Mouse (Mus musculus): ENCODE results near the gene Cped1. TPM values are rescaled to one million over a fixed set of nuclear protein-coding genes. Genes with fewer than 3 reads are reported as not detected.
A peak's percentile ranks its signal among the peaks of the same experiment; 100 is the strongest.

Cped1 gene
- polyA plus RNA-seq, 1 experiment from 2014 or later = 6.0 TPM

DNA sequence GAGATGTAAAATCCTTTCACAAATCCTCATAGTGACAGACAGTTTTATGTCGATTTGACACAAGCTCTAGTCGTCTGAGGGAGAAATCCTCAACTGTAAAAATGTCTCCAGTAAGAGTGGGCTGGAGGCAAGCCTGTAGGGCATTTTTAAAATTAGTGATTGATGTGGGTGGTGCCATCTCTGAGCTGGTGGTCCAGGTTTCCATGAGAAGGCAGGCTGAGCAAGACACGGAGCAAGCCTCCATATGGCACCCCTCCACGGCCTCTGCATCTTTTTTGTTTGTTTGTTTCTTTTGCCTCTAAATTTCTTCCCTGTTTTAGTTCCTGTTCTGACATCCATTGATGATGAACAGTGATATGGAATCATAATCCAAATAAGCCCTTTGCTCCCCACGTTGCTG, 26.8 kb downstream of the Cped1 start:
- no peak for ATAC-seq (ENCODE audit: extremely low read depth, insufficient number of reproducible peaks, low FRiP score, low TSS enrichment)
- Histone ChIP-seq H3K9me3 (no peaks in the 10 kb centered on the region), H3K9ac (no peak overlapping the region), H3K36me3 (no peaks in the 10 kb centered on the region), H3K4me3 (no peak overlapping the region), H3K27me3 (replicated peaks) (no peaks in the 10 kb centered on the region), H3K27ac (replicated peaks) (no peak overlapping the region), H3K4me1 (peaks cover 3% of the 10 kb centered on the region; the same call in 1 of the 2 replicates), H3K4me2 (no peak overlapping the region)
- 58% methylated on average over 5 of the region's 5 CpGs for WGBS

DNA sequence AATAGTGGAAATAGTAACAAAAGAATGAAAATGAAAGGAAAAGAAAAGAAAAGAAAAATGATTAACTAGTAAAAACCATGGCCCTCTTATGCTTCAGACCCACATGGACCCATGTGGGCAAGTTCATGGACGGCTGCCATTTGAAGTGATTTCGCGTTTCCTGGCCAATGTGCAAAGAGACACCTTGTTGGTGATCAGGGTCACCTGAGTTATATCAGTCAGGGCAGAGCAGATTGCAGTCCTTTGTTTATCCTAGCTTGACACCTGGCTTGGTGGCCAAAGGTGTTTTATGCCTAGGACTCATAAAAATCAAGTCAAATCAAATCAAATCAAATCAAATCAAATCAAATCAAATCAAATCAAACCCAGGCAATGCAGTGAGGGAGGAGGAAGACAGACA, 27.7 kb downstream of the Cped1 start:
- Histone ChIP-seq H3K9me3 (no peaks in the 10 kb centered on the region), H3K4me3 (no peak overlapping the region), H3K36me3 (no peaks in the 10 kb centered on the region), H3K27ac (replicated peaks) (no peak overlapping the region), H3K4me1 (peaks cover 5% of the 10 kb centered on the region), H3K27me3 (replicated peaks) (no peaks in the 10 kb centered on the region), H3K4me2 (no peak overlapping the region), H3K9ac (no peak overlapping the region)
- WGBS = 90% methylated on average over 3 of the region's 3 CpGs
- ATAC-seq (ENCODE audit: extremely low read depth, insufficient number of reproducible peaks, low FRiP score, low TSS enrichment) = no peak

DNA sequence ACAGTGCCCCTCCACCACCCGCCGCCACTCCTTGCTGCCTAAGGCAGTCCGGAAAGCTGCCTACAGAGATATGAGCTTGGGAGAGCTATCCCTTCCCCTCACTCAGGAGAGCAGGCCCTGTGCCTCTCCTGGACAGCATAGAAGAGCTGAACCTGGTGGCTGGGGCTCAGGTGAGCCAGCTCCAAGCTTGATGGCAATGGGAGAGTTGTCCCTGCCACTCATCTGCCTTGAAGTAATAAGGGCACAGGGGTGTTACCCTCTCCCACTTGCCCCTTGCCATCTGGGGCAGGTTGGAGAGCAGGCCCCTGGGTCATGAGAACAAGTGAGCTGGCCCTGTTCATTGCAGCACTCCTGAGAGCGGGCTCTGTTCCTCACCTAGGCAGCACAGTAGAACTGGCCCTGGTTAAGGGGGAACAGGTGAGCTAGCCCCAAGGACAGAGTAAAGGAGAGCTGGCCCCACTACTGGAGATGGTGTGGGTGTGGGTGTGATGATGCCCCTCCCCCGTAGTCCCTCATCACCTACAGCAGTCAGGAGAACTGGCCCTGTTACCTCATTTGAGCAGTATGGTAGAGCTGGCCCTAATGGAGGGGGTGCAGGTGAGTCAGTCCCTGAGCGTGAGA, 28.7 kb downstream of the Cped1 start:
- Histone ChIP-seq H3K27me3 (replicated peaks) (no peaks in the 10 kb centered on the region), H3K9ac (no peak overlapping the region), H3K4me2 (no peak overlapping the region), H3K4me1 (peaks cover 15% of the 10 kb centered on the region), H3K36me3 (no peaks in the 10 kb centered on the region), H3K4me3 (no peak overlapping the region), H3K9me3 (no peaks in the 10 kb centered on the region), H3K27ac (replicated peaks) (no peak overlapping the region)
- peak; percentile 25; the same call in 1 of the 2 replicates for ATAC-seq (ENCODE audit: extremely low read depth, insufficient number of reproducible peaks, low FRiP score, low TSS enrichment)
- WGBS = 81% methylated on average over 6 of the region's 6 CpGs

DNA sequence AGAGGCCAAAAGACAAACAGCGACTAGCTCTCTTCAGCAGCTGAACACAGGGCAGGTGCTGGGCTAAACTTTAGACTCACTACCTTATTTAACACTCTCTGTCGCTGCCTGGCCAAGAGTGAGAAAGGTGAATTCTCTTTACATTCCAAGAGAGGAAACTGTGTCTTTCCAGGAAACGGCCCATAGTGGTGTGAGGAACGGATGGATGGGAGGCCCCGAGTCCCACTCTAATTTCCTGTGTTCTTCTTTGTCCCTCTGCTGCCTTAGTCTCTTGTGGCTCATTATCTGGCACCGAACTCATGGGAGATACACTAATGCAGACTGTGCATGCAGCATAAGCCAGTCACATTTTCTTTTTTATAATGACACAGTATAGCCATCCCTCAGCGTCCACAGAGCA, 31.9 kb downstream of the Cped1 start:
- Histone ChIP-seq H3K27me3 (replicated peaks) (no peaks in the 10 kb centered on the region), H3K4me3 (no peak overlapping the region), H3K36me3 (no peaks in the 10 kb centered on the region), H3K4me2 (no peak overlapping the region), H3K27ac (replicated peaks) (peak overlapping the region; percentile 24; the same call in 1 of the 2 replicates), H3K4me1 (peaks cover 18% of the 10 kb centered on the region), H3K9ac (no peak overlapping the region), H3K9me3 (no peaks in the 10 kb centered on the region)
- WGBS = 62% methylated on average over 7 of the region's 7 CpGs
- no peak for ATAC-seq (ENCODE audit: extremely low read depth, insufficient number of reproducible peaks, low FRiP score, low TSS enrichment)

DNA sequence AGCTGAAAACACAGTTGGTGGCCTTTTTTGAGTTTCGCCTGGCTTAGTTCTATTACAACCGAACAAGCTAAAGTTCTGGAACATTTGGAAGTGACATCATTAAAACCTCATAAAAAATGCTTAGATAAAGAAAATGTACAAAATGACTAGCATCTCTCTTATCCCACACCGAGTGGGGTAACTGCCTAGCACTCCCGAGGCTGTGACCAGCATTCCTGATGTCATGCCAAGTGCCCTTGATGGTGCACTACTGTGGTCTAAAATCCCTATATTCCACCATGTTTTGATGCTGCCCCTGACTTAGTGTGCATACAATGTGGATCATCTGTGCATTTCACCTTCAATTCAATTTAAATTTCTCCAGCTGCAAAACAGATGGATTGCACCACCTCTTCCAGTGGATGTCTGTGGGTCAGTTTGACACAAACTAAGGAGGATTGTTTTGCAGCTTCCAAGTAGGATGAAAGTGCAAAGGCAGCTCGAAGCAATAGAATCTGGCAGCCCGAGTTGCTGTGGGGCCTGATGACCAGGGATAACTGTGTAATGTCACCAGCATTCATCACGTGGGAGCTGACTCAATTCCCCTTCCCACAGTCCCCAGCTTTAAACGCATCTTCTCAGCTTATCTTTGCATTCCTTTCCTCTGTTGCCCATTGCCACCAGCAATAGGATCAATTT, 33.2 kb downstream of the Cped1 start:
- Histone ChIP-seq H3K27ac (replicated peaks) (peak overlapping the region; percentile 51), H3K9ac (no peak overlapping the region), H3K4me2 (no peak overlapping the region), H3K4me1 (peaks cover 18% of the 10 kb centered on the region), H3K36me3 (no peaks in the 10 kb centered on the region), H3K27me3 (replicated peaks) (no peaks in the 10 kb centered on the region), H3K9me3 (no peaks in the 10 kb centered on the region), H3K4me3 (no peak overlapping the region)
- 41% methylated on average over 8 of the region's 8 CpGs for WGBS
- ATAC-seq (ENCODE audit: extremely low read depth, insufficient number of reproducible peaks, low FRiP score, low TSS enrichment) = no peak

DNA sequence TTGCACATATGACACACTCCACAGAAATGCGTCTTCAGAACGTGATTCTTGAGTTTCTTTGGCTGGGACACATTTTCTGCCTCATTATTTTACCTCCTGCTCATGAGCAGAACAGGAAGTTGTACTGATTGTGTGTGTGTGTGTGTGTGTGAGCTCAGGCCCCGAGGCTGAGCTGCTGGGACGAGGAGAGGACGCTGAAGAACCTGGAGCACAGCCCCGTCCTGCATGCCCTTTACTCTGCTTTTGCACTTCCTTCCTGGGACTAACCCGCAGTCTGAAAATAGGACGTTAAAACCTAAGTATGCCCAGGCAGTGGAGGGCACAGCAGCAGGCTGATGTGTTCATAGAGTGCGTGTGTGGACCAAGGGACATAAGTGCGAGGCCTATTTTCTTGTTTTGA, 33.9 kb downstream of the Cped1 start:
- H3K27me3 ChIP-seq (replicated peaks) = no peaks in the 10 kb centered on the region
- H3K36me3 ChIP-seq = no peaks in the 10 kb centered on the region
- H3K9ac ChIP-seq = 0 out of 2 replicates have a peak overlapping the region, but pooled peaks have one; percentile 38
- H3K27ac ChIP-seq (replicated peaks) = peak overlapping the region; percentile 51; the same call in 1 of the 2 replicates
- H3K4me2 ChIP-seq = no peak overlapping the region
- 37% methylated on average over 10 of the region's 10 CpGs for WGBS
- peaks cover 18% of the 10 kb centered on the region for H3K4me1 ChIP-seq
- H3K9me3 ChIP-seq = no peaks in the 10 kb centered on the region
- no peak for ATAC-seq (ENCODE audit: extremely low read depth, insufficient number of reproducible peaks, low FRiP score, low TSS enrichment)
- H3K4me3 ChIP-seq = no peak overlapping the region

DNA sequence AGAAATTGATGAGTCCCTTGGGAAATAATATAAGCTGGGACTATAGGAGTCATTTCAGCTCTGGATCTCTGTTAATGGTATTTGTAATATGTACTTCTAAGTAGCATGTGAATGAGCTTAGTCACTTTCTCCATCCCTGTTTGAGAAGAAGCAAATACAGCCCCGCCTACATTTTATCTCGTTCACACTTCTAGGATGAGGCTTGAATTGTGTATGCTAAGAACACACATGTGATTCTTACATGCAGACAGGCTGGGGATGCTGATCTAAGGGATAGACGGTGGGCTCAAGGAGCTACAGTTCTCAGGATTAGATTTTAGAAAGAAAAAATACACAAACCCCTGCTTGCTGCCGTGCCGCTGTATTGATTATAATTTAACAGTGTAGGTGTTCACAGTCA, 35.0 kb downstream of the Cped1 start:
- H3K9me3 ChIP-seq = no peaks in the 10 kb centered on the region
- no peaks in the 10 kb centered on the region for H3K36me3 ChIP-seq
- no peaks in the 10 kb centered on the region for H3K27me3 ChIP-seq (replicated peaks)
- no peak for ATAC-seq (ENCODE audit: extremely low read depth, insufficient number of reproducible peaks, low FRiP score, low TSS enrichment)
- H3K4me1 ChIP-seq = peaks cover 24% of the 10 kb centered on the region
- H3K4me2 ChIP-seq = no peak overlapping the region
- H3K27ac ChIP-seq (replicated peaks) = no peak overlapping the region
- 77% methylated on average over 5 of the region's 5 CpGs for WGBS
- no peak overlapping the region for H3K4me3 ChIP-seq
- H3K9ac ChIP-seq = no peak overlapping the region

DNA sequence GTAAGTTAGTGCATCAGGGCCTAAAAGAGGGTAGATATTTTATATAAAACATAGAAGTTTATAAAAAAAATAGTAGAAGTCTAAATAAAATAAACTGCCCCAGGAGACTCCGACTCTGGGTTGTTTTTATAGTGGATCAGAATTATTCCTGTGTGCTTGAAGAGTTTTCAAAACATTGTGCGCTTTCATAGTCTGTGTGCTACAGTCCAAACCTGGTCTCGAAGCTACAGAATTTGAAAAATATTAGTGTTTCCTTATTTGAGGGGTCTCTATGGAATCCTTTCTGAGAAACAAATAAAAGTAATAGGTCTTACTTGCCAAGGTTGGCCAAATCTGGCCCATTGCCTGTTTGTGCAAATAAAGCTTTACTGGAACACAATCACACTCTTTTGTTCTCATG, 35.6 kb downstream of the Cped1 start:
- no peak for ATAC-seq (ENCODE audit: extremely low read depth, insufficient number of reproducible peaks, low FRiP score, low TSS enrichment)

DNA sequence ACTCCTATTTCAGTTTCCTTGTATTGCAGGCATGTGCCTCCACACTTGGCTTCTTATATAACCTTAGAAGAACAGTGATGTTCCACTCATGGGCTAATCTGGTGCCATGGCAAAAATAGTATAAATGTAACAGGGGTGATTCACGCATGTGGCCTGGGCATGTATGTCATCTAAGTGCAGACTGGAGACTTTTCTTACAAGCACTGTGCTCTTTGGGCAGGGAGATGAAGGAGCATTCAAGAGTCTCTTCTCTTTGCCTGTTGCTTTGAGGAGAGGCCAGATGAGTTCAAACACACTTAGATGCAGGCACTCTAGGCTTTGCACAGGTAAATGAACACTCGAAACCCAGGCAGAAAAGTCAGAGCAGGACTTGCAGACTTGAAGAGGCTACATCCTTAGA, 38.5 kb downstream of the Cped1 start:
- WGBS = 80% methylated on average over 2 of the region's 2 CpGs
- no peak overlapping the region for H3K9ac ChIP-seq
- no peaks in the 10 kb centered on the region for H3K27me3 ChIP-seq (replicated peaks)
- H3K4me2 ChIP-seq = no peak overlapping the region
- peaks cover 18% of the 10 kb centered on the region for H3K4me1 ChIP-seq
- ATAC-seq (ENCODE audit: extremely low read depth, insufficient number of reproducible peaks, low FRiP score, low TSS enrichment) = no peak
- H3K4me3 ChIP-seq = no peak overlapping the region
- H3K36me3 ChIP-seq = no peaks in the 10 kb centered on the region
- H3K27ac ChIP-seq (replicated peaks) = no peak overlapping the region
- no peaks in the 10 kb centered on the region for H3K9me3 ChIP-seq

More for the DNA sequence above, 35.6 kb downstream of the Cped1 start:
- H3K4me3 ChIP-seq = no peak overlapping the region
- H3K36me3 ChIP-seq = no peaks in the 10 kb centered on the region
- no peak overlapping the region for H3K9ac ChIP-seq
- H3K4me1 ChIP-seq = peaks cover 28% of the 10 kb centered on the region
- no peak overlapping the region for H3K27ac ChIP-seq (replicated peaks)
- no peaks in the 10 kb centered on the region for H3K27me3 ChIP-seq (replicated peaks)
- WGBS = 81% methylated on average over 3 of the region's 3 CpGs
- H3K9me3 ChIP-seq = no peaks in the 10 kb centered on the region
- H3K4me2 ChIP-seq = no peak overlapping the region

DNA sequence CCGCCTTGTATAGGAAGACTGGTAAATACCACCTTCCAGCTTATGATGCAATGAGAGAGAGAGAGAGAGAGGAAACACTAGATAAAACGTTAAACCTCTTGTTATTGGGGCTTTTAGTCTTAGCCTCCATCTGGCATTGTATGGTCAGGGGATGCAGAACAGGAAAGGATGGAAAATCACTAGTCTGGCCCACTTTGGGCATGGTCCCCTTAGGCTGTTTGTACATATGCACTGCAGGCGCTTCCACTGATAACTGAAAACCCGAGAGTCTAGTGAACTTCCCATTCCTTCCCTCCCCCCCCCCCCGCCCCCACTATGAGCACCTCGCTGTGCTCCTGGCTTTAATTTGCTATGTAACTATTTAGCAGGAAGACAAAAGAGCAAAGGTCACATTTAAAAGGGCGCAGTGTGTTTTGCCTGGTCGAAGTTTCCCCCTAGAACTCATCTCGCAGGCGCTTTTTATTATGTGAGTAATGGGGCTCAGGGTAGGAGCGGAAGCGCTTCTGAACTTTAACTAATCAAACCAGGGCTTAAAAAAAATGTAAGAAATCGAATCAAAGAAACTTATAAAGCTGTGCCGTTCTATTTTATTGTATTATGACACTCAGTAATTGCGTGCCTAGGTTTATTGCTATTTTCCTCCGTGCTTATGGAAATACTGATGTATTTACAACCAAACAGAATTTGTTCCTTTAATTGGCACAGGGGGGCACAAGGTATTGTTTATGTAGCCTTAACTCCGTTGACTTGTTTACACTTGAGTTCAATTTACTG, 40.1 kb downstream of the Cped1 start:
- Histone ChIP-seq H3K4me3 (peak overlapping the region; percentile 31), H3K27ac (replicated peaks) (peak overlapping the region; percentile 69; the same call in 1 of the 2 replicates), H3K9me3 (no peaks in the 10 kb centered on the region), H3K4me1 (peaks cover 10% of the 10 kb centered on the region), H3K9ac (peak overlapping the region; percentile 33; the same call in 1 of the 2 replicates), H3K27me3 (replicated peaks) (no peaks in the 10 kb centered on the region), H3K36me3 (no peaks in the 10 kb centered on the region), H3K4me2 (peak overlapping the region; percentile 58)
- ATAC-seq (ENCODE audit: extremely low read depth, insufficient number of reproducible peaks, low FRiP score, low TSS enrichment) = no peak
- WGBS = 24% methylated on average over 16 of the region's 17 CpGs

DNA sequence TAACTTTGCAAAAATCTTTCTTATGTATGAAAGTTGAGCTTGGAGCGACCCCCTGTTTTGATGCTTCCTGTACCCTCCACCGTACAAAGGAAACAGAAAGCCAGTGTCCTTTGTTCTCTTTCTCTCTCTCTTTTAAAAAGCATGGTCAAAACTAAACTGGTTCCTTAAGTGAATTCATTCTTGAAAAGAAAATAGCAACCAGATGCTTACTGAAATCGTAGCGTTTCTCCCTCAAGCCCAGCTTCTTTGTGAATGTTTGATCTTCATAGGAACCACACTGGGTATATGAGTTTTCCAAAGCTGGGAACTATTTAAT, 40.6 kb downstream of the Cped1 start:
- no peak overlapping the region for H3K9ac ChIP-seq
- no peaks in the 10 kb centered on the region for H3K36me3 ChIP-seq
- H3K9me3 ChIP-seq = no peaks in the 10 kb centered on the region
- H3K27ac ChIP-seq (replicated peaks) = peak overlapping the region; percentile 69; the same call in 1 of the 2 replicates
- H3K27me3 ChIP-seq (replicated peaks) = no peaks in the 10 kb centered on the region
- ATAC-seq (ENCODE audit: extremely low read depth, insufficient number of reproducible peaks, low FRiP score, low TSS enrichment) = no peak
- peaks cover 10% of the 10 kb centered on the region for H3K4me1 ChIP-seq
- peak overlapping the region; percentile 58 for H3K4me2 ChIP-seq
- peak overlapping the region; percentile 31 for H3K4me3 ChIP-seq
- WGBS = 47% methylated on average over 4 of the region's 4 CpGs
